9 mouse cellular contexts compared by ENCODE assay signal in the genomic region with DNA sequence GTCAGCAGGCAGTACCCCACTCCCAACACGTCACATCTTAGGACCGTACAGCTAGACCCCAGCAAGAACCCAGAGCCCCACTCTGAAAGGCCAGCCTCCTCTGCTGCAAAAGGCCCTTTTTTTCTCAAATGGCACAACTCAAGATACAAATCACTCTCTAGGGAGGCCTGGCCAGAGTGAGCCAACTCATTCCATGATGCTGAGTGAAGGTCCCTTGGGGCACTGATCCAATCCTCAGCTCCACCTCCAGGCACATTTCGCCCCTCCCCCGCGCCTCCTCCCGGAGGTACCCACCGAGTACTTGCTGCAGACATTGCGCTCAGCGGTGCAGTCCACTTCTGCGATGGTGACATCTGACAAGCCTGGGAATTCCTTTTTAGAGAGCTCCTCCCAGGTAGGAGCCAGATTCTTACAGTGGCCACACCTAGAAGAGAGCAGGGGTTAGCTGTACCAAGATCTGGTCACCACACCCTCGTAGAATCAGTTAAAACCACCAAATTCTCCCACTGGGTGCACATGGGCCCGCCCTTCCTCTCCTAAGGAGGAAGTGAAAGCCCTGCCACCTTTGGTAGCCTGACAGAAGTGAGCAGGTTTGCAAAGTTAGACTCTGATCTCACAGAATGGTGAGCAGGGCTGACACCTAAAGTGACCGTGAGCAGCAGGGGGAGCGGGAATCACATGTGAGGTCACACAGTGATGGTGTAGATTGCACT. TPM values are rescaled to one million over a fixed set of nuclear protein-coding genes. Genes with fewer than 3 reads are reported as not detected.
DNase-seq lines count a peak whose midpoint lies in the region; ATAC-seq and TF ChIP-seq lines count a peak whose summit lies in the region.
"Had no signal": no experiment of that assay in that cellular context is flagged by ENCODE, and none has a peak within 500 bp of the region (broad histone marks: within the 10 kb centered on the region; RNA-seq: fewer than 3 reads in every experiment).

No protein-coding gene starts in this region.

- H3K36me3 ChIP-seq in MEL (ENCODE audit: control insufficient read depth in 1 of 2, insufficient read depth in 2 of 2, low read length in 2 of 2) = peaks cover 6 to 7% of the 10 kb centered on the region in 2 experiments; a peak in 3 of 4 replicates

- TF ChIP-seq CTCF in MEL (IDR thresholded peaks at IDR 0.05 in 2 of 3, conservative IDR thresholded peaks at IDR 0.05 in 1 of 3; ENCODE audit: control insufficient read depth in 1 of 3, insufficient read depth in 1 of 3, low read depth in 2 of 3, low read length in 3 of 3, poor library complexity in 1 of 3, severe bottlenecking in 1 of 3) = no peak
- TF ChIP-seq CTCF in gastrocnemius, adult 2 months (IDR thresholded peaks at IDR 0.05) = no peak

- H3K27ac ChIP-seq in MEL (ENCODE audit: control insufficient read depth, low read depth, low read length) = peak overlapping the region; percentile 15
- peak overlapping the region; percentile 43; the same call in 1 of the 2 replicates for H3K27ac ChIP-seq in gastrocnemius, adult 2 months
- H3K27ac ChIP-seq: lung, embryonic 15.5 days had no signal

- intact Hi-C loops in gastrocnemius, adult 2 months (cut with DNase I) = loop anchor here (5.0 kb wide), 1 partner anchor 161 kb away; no protein-coding TSS in a partner anchor

- no peaks in the 10 kb centered on the region for H3K79me2 ChIP-seq in MEL (ENCODE audit: control insufficient read depth, insufficient read depth, low read length, poor library complexity)

- H3K27me3 ChIP-seq in MEL (ENCODE audit: control insufficient read depth in 1 of 2, insufficient read depth in 2 of 2, low read length in 2 of 2) = no peaks in the 10 kb centered on the region
- H3K27me3 ChIP-seq: lung, embryonic 15.5 days had no signal

- TF ChIP-seq POLR2A in MEL (IDR thresholded peaks at IDR 0.05; ENCODE audit: control insufficient read depth in 1 of 2, insufficient read depth in 1 of 2, low read depth in 1 of 2, low read length in 2 of 2, poor library complexity in 1 of 2) = no peak

- H3K9ac ChIP-seq in MEL (ENCODE audit: control insufficient read depth, low read depth, low read length, poor library complexity, severe bottlenecking) = no peak overlapping the region
- H3K9ac ChIP-seq: lung, embryonic 15.5 days had no signal

- TF ChIP-seq RAD21 in MEL (IDR thresholded peaks at IDR 0.05; ENCODE audit: low read depth, low read length) = no peak

- peak in 1 of 2 experiments; percentile 23; a peak in 1 of 4 replicates for TF ChIP-seq EP300 in MEL (IDR thresholded peaks at IDR 0.05; ENCODE audit: low read depth in 1 of 2, low read length in 2 of 2)

- peaks cover 0 to 11% of the 10 kb centered on the region in 2 experiments; a peak in 2 of 4 replicates for H3K4me1 ChIP-seq in MEL (ENCODE audit: control insufficient read depth in 1 of 2, insufficient read depth in 2 of 2, low read length in 2 of 2)
- H3K4me1 ChIP-seq: lung, embryonic 15.5 days had no signal

- no peak overlapping the region for H3K4me3 ChIP-seq in MEL (ENCODE audit: control insufficient read depth in 1 of 2, insufficient read depth in 1 of 2, low read depth in 2 of 2, low read length in 2 of 2)
- H3K4me3 ChIP-seq in gastrocnemius, adult 2 months = no peak overlapping the region
- H3K4me3 ChIP-seq: lung, embryonic 15.5 days had no signal

- no peaks in the 10 kb centered on the region for H3K9me3 ChIP-seq in MEL (replicated peaks; ENCODE audit: insufficient read depth, low read length)
- H3K9me3 ChIP-seq: lung, embryonic 15.5 days had no signal

- ATAC-seq in neutrophil, adult 5-6 weeks (ENCODE audit: extremely low read depth, insufficient number of reproducible peaks, low FRiP score, poor library complexity, severe bottlenecking) = peak; percentile 89

- peak; percentile 68 for DNase-seq in kidney, postnatal 10 days
- DNase-seq in kidney, adult 9 months = no peak
- DNase-seq in MEL (ENCODE audit: low read depth, low spot score) = peak; percentile 81
- peak; percentile 63 for DNase-seq in gastrocnemius, adult 2 months
- no peak for DNase-seq in urinary bladder, postnatal 4 days (ENCODE audit: low spot score in 2 of 2)
- no peak for DNase-seq in layer of hippocampus, postnatal 25 days (ENCODE audit: extremely low spot score in 1 of 2, low spot score in 1 of 2)
- no peak for DNase-seq in right cerebral cortex, postnatal 36 days (ENCODE audit: low spot score in 2 of 2)

TF ChIP-seq in MEL, 35 proteins besides CTCF, POLR2A, EP300 and RAD21:
- TF ChIP-seq GATA1 (IDR thresholded peaks at IDR 0.05; ENCODE audit: low read depth, low read length) (0 out of 2 replicates have a peak, but pooled peaks have one; percentile 11), BHLHE40 (IDR thresholded peaks at IDR 0.05; ENCODE audit: borderline replicate concordance, low read depth, low read length) (no peak), MAZ (IDR thresholded peaks at IDR 0.05; ENCODE audit: low read depth, low read length) (no peak), CHD2 (IDR thresholded peaks at IDR 0.05; ENCODE audit: low read length) (no peak), RCOR1 (IDR thresholded peaks at IDR 0.05; ENCODE audit: low read depth, low read length) (peak; percentile 55; the same call in 1 of the 2 replicates), NELFE (IDR thresholded peaks at IDR 0.05; ENCODE audit: low read depth, low read length) (no peak), CHD1 (IDR thresholded peaks at IDR 0.05; ENCODE audit: low read depth, low read length) (no peak)

RNA-seq across cellular contexts. Expression of a gene that starts 25.3 kb away (rescaled TPM):
- total RNA-seq in MEL (2012; rRNA removed) = 68.8 and 87.3 TPM in 2 replicates
- 100 to 1,000 TPM in 1 of 2 experiments, not detected in 1; 114 TPM for polyA plus RNA-seq in MEL (2012; ENCODE audit: insufficient read depth in 1 of 2, insufficient read length in 2 of 2, low read depth in 1 of 2, low replicate concordance in 2 of 2, missing spikeins in 1 of 2)
- total RNA-seq in gastrocnemius, adult 2 months (2021) = 10 to 100 TPM; 22.1 to 35.0 TPM
- 61.5 and 69.4 TPM in 2 replicates for total RNA-seq in neutrophil, adult 5-6 weeks (2017)
- total RNA-seq in layer of hippocampus, postnatal 25 days (2021) = 10 to 100 TPM; 40.7 to 46.9 TPM

Comparison
In these comparisons a context has a peak if more than half of its experiments do, and no peak if none do; other contexts are left out.
1. DNase-seq: peak in kidney, postnatal 10 days (single experiment), MEL (single experiment) and gastrocnemius, adult 2 months (single experiment); none in kidney, adult 9 months (single experiment), urinary bladder, postnatal 4 days (0 of 2), layer of hippocampus, postnatal 25 days (0 of 2) and right cerebral cortex, postnatal 36 days (0 of 2).